Mouse (Mus musculus) lung, postnatal 0 days (tissue): ENCODE results near the gene Cdc25a. TPM values are rescaled to one million over a fixed set of nuclear protein-coding genes. Genes with fewer than 3 reads are reported as not detected.
A peak's percentile ranks its signal among the peaks of the same experiment; 100 is the strongest.

ENCODE experiments used
- ATAC-seq: fragments of 200-750 bp; cut with Nextera tagmentation; 2 replicates; pipeline ENCODE4 v1.8.0; 2017; ENCODE audit warnings: moderate library complexity
- DNase-seq: peaks from one replicate; pipeline ENCODE4 v3.0.0-alpha.2; 2016; ENCODE audit warnings: low spot score
- H3K27ac ChIP-seq: fragments of 300-500 bp; sonication (generic); 2 replicates; pipeline ENCODE4 v1.5.1; 2014; ENCODE audit warnings: antibody characterized with exemption, mild to moderate bottlenecking, low read length, mixed read lengths
- H3K27me3 ChIP-seq: fragments of 300-500 bp; sonication (generic); replicated peaks from 2 replicates; pipeline ENCODE4 v1.6.1; 2014; ENCODE audit warnings: low read length, mixed read lengths; ENCODE audit not compliant: insufficient read depth
- H3K36me3 ChIP-seq: fragments of 300-500 bp; sonication (generic); 2 replicates; pipeline ENCODE4 v1.6.1; 2014; ENCODE audit warnings: low read length, mixed read lengths; ENCODE audit not compliant: insufficient read depth
- H3K4me1 ChIP-seq: fragments of 300-500 bp; sonication (generic); 2 replicates; pipeline ENCODE4 v1.6.1; 2014; ENCODE audit warnings: antibody characterized with exemption, low read depth, low read length, mixed read lengths; ENCODE audit not compliant: insufficient read depth
- H3K4me2 ChIP-seq: fragments of 300-500 bp; sonication (generic); replicated peaks from 2 replicates; pipeline ENCODE4 v1.6.1; 2014; ENCODE audit warnings: low read depth, mild to moderate bottlenecking, low read length, moderate library complexity, mixed read lengths
- H3K4me3 ChIP-seq: fragments of 300-500 bp; sonication (generic); 2 replicates; pipeline ENCODE4 v1.5.1; 2014; ENCODE audit warnings: low read depth, low read length
- H3K9ac ChIP-seq: fragments of 300-500 bp; sonication (generic); replicated peaks from 2 replicates; pipeline ENCODE4 v1.6.1; 2014; ENCODE audit warnings: low read depth, mild to moderate bottlenecking
- H3K9me3 ChIP-seq: fragments of 300-500 bp; sonication (generic); 2 replicates; pipeline ENCODE4 v1.6.1; 2016; ENCODE audit warnings: low read length, mixed read lengths
- CTCF ChIP-seq: IDR thresholded peaks from 2 replicates; pipeline ENCODE4 v1.5.1; 2016; ENCODE audit warnings: antibody characterized with exemption, mild to moderate bottlenecking
- EP300 ChIP-seq: IDR thresholded peaks from 2 replicates; pipeline ENCODE4 v1.6.1; 2016; ENCODE audit warnings: antibody characterized with exemption, mild to moderate bottlenecking, control low read depth
- WGBS: fragments of 180-500 bp; shearing (Covaris S2); extraction: QIAGEN DNeasy Blood & Tissue Kit; methylation state at CpG from one replicate; pipeline ENCODE4 v1.1.7; 2014; 5-methylcytosine and 5-hydroxymethylcytosine counted together
- polyA plus RNA-seq: library from polyadenylated mRNA; unstranded; fragments of >200 nt; fragmentation: Nextera tagmentation; extraction: Ambion mirVana; gene quantifications from 2 replicates; pipeline ENCODE4 v1.2.1, GENCODE M21; 2015

Cdc25a gene
- polyA plus RNA-seq, 1 experiment from 2014 or later = 7.1 TPM

- Histone ChIP-seq H3K27me3 (no peaks in the 10 kb centered on the region), H3K4me2 (no peak overlapping the region), H3K36me3 (no peaks in the 10 kb centered on the region), H3K4me3 (no peak overlapping the region), H3K4me1 (no peaks in the 10 kb centered on the region), H3K9ac (no peak overlapping the region), H3K9me3 (no peaks in the 10 kb centered on the region), H3K27ac (no peak overlapping the region)
- 30% methylated on average over 6 of the region's 6 CpGs for WGBS
- no peak for ATAC-seq
- DNase-seq = no peak
- no peak for TF ChIP-seq CTCF
- no peak for TF ChIP-seq EP300
These were observed 4.3 kb upstream of the Cdc25a start for GRCm38 (mm10) chr9:109870983-109871572.

DNA sequence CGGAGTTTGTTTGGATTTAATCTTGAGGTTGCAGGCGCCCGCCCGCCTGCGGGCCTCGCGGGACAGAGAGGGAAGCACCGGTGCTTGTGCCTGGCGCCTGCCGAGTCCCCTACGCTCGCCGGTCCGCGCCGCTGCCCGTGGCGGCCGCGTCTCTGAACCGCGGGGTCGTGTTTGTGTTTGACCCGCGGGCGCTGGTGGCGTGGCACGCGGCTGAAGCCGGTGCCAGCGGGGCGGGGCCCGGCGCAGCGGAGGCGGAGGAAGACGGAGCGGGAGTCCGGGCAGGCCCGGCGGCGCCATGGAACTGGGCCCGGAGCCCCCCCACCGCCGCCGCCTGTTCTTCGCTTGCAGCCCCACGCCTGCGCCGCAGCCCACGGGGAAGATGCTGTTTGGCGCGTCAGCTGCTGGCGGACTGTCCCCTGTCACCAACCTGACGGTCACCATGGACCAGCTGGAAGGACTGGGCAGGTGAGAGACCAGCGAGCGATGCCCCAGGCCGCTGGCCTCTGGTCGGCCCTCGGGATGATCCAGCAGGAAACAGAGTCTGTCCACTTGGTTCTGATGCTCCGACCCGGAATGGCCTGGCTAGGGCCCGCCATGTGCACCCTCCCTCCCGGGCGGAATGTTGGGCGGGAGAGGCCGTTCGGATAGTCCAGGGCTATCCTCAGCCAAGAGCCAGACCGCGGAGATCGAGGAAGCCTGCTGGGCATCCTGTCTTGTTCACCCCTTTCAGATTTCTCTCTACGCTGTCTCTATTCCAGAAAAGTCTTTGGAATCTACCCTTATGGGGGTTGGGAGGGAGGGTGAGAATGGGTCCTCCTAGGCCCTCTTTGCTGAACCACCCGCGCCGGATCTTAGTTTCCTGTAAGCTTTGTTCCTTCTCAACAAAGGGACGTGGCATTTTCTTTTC, 569 bp downstream of the Cdc25a start:
- Histone ChIP-seq H3K36me3 (0 out of 2 replicates have a peak, but pooled peaks cover 7% of the 10 kb centered on the region), H3K4me3 (peak overlapping the region; percentile 80), H3K9ac (peak overlapping the region; percentile 61), H3K9me3 (no peaks in the 10 kb centered on the region), H3K4me2 (peak overlapping the region; percentile 72), H3K27me3 (no peaks in the 10 kb centered on the region), H3K4me1 (peaks cover 10% of the 10 kb centered on the region; the same call in 1 of the 2 replicates), H3K27ac (peak overlapping the region; percentile 80)
- DNase-seq (peak; percentile 70), ATAC-seq (peak; percentile 80)
- WGBS = 1% methylated on average over 58 of the region's 76 CpGs
- TF ChIP-seq CTCF (no peak), EP300 (no peak)

DNA sequence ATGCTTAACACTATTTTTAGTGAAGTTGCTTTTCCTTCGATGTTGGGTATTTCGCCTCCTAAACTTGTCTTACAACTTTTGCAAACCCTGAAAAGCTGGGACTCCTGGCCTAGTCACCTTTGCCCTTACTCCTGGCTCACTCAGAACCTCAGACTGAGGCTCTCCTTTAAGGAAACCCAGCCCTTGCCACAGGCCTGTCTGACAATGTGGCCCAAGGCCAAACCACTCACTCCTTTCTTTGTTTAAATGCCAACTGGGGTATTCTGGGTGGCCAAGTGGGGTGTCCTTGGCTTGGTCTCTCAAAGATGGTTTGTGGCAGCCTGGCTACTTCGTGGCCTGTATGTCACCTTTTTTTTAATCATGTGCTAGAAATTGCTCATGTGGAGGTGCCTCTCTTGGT, 1.4 kb downstream of the Cdc25a start:
- H3K4me1 ChIP-seq = peaks cover 10% of the 10 kb centered on the region; the same call in 1 of the 2 replicates

GRCm38 (mm10) chr9:109877666-109878065, 2.3 kb downstream of the Cdc25a start:
- WGBS = 62% methylated on average over 5 of the region's 5 CpGs
- DNase-seq (no peak), ATAC-seq (no peak)
- H3K4me2 ChIP-seq = no peak overlapping the region
- H3K9me3 ChIP-seq = no peaks in the 10 kb centered on the region
- no peaks in the 10 kb centered on the region for H3K27me3 ChIP-seq
- no peak overlapping the region for H3K9ac ChIP-seq
- peaks cover 22% of the 10 kb centered on the region; the same call in 1 of the 2 replicates for H3K36me3 ChIP-seq
- no peak overlapping the region for H3K27ac ChIP-seq
- no peak overlapping the region for H3K4me3 ChIP-seq
- peaks cover 10% of the 10 kb centered on the region; the same call in 1 of the 2 replicates for H3K4me1 ChIP-seq
- TF ChIP-seq CTCF = peak; percentile 26; the same call in 1 of the 2 replicates
- TF ChIP-seq EP300 = no peak

More for the DNA sequence above, 1.4 kb downstream of the Cdc25a start:
- WGBS = 2% methylated on average over 3 of the region's 3 CpGs
- DNase-seq (peak; percentile 40), ATAC-seq (no peak)
- Histone ChIP-seq H3K27ac (peak overlapping the region; percentile 80; the same call in 1 of the 2 replicates), H3K27me3 (no peaks in the 10 kb centered on the region), H3K4me2 (peak overlapping the region; percentile 72), H3K9me3 (no peaks in the 10 kb centered on the region), H3K36me3 (0 out of 2 replicates have a peak, but pooled peaks cover 12% of the 10 kb centered on the region), H3K9ac (peak overlapping the region; percentile 61; the same call in 1 of the 2 replicates), H3K4me3 (peak overlapping the region; percentile 80)
- no peak for TF ChIP-seq CTCF
- TF ChIP-seq EP300 = no peak

GRCm38 (mm10) chr9:109879305-109879704, 3.9 kb downstream of the Cdc25a start:
- ATAC-seq (no peak), DNase-seq (no peak)
- peaks cover 10% of the 10 kb centered on the region; the same call in 1 of the 2 replicates for H3K4me1 ChIP-seq
- no peak overlapping the region for H3K9ac ChIP-seq
- H3K4me2 ChIP-seq = no peak overlapping the region
- peaks cover 35% of the 10 kb centered on the region; the same call in 1 of the 2 replicates for H3K36me3 ChIP-seq
- H3K9me3 ChIP-seq = no peaks in the 10 kb centered on the region
- H3K27ac ChIP-seq = no peak overlapping the region
- 76% methylated on average over 1 of the region's 1 CpGs for WGBS
- no peak for TF ChIP-seq EP300
- no peak for TF ChIP-seq CTCF
- H3K4me3 ChIP-seq = no peak overlapping the region
- no peaks in the 10 kb centered on the region for H3K27me3 ChIP-seq

- no peaks in the 10 kb centered on the region for H3K4me1 ChIP-seq
- peaks cover 57% of the 10 kb centered on the region for H3K36me3 ChIP-seq
- H3K27me3 ChIP-seq = no peaks in the 10 kb centered on the region
- H3K4me2 ChIP-seq = no peak overlapping the region
- H3K9me3 ChIP-seq = no peaks in the 10 kb centered on the region
- no peak for ATAC-seq
- no peak overlapping the region for H3K27ac ChIP-seq
- 57% methylated on average over 4 of the region's 4 CpGs for WGBS
- no peak for TF ChIP-seq EP300
- no peak for DNase-seq
- H3K9ac ChIP-seq = no peak overlapping the region
- no peak overlapping the region for H3K4me3 ChIP-seq
These were observed 10.9 kb downstream of the Cdc25a start for GRCm38 (mm10) chr9:109886259-109886658.
